Mouse (Mus musculus): Measurements from ENCODE around the gene Gm8229.
"Not testable (repeated sequence)": the region's sequence is repeated elsewhere in the genome, so short reads cannot be mapped to it uniquely, and the experiment has no call there.

The Gm8229 gene

DNA sequence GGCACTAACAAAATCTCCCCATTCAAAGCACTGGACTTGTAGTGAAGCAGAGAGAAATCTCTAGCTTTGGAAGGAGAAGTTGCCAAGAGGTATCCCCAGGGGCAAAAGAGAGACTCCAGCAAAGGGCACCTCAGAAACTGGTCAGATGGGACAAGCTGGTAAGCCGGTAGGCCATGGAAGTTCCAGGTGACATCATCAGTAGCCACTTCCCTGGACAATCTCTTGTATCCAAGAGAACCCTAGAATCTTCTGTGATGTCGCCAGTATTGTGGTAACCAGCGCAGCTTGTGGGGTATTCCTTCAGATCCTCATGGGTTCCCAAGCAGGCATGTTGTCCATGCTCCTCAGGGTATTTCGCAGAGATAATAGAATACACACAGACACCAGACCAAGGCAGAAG lies at the start of gene Gm8229:
Gm8229 (plus strand) TSS at position 301 of the 400 bp plus-strand sequence.
- not testable (repeated sequence) for DNase-seq (ENCODE audit: low read depth, low spot score)

DNA sequence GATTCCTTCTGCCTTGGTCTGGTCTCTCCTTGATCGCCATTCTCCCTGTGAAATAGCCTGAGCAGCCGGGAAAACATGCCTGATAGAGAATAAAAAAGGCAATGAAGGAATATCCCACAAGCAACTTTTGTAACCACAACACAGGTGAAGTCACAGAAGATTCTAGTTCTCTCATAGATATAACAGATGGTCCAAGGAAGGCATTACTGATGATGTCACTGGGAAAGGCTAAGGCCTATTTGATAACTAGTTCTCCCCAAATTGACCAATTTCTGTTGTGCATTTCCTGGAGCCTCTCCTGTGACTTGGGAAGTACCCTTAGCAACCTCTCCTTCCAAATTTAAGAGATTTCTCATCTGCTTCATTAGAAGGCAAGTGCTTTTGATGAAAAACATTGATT lies 26.7 kb upstream of the Gm8229 start, which contains the start of gene Gm5930:
Gm5930 (minus strand) TSS at position 101 of the 400 bp plus-strand sequence.
- DNase-seq (ENCODE audit: low read depth, low spot score) = not testable (repeated sequence)

- DNase-seq (ENCODE audit: low read depth, low spot score) = not testable (repeated sequence)
Measured at GRCm38 (mm10) chr14:44361416-44361815, 3.7 kb upstream of the Gm8229 start.

DNA sequence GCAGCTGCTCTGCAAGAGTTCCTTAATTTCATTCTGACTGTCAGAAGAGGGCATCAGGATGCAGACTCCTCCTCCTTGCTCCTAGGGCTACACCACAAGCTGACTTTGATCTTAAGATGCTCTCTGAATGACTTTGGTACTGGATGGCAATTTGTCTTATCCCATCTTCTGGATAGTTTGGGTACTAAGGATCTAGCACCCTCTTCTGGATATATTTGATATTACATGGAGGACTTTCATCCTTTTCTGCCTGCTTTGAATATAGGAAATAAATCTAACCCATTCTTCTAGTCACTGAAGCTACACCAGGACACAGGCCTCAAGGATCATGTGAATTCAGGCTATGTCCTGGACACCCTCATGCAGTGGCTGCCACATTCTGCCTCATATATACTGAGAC lies 2.9 kb upstream of the Gm8229 start:
- not testable (repeated sequence) for DNase-seq (ENCODE audit: low read depth, low spot score)

GRCm38 (mm10) chr14:44384233-44384632 lies 19.1 kb downstream of the Gm8229 start:
- DNase-seq (ENCODE audit: low read depth, low spot score) = not testable (repeated sequence)

DNA sequence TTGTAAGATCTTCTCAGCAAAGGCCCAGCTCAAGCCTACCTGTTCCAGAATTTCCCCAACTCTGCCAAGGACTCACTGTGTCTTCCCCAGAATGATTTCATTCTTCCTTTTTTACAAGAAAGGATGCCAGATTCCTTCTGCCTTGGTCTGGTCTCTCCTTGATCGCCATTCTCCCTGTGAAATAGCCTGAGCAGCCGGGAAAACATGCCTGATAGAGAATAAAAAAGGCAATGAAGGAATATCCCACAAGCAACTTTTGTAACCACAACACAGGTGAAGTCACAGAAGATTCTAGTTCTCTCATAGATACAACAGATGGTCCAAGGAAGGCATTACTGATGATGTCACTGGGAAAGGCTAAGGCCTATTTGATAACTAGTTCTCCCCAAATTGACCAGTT lies 45.4 kb downstream of the Gm8229 start, which contains the start of gene Gm3371:
Gm3371 (minus strand) TSS at position 101 of the 400 bp plus-strand sequence.
- not testable (repeated sequence) for DNase-seq (ENCODE audit: low read depth, low spot score)
